Mouse (Mus musculus): ENCODE measurements around the gene Dnajc5g. TPM values are rescaled to one million over a fixed set of nuclear protein-coding genes. Genes with fewer than 3 reads are reported as not detected.

The Dnajc5g gene
- not detected in 2 replicates for polyA plus RNA-seq (2014; fragmentation: Nextera tagmentation; extraction: Ambion mirVana)

GRCm38 (mm10) chr5:31105814-31106335, at the start of gene Dnajc5g:
Dnajc5g (plus strand) TSS chr5:31106285.
- H3K36me3 ChIP-seq (ENCODE audit: control insufficient read depth, insufficient read depth, low read length) = no peaks in the 10 kb centered on the region
- H3K9ac ChIP-seq (ENCODE audit: low read length) = no peak within 1 kb of the TSS
- ATAC-seq (ENCODE audit: insufficient number of reproducible peaks, low FRiP score, low TSS enrichment, low read depth) (no peak), DNase-seq (ENCODE audit: low spot score) (no peak)
- no peak within 1 kb of the TSS for H3K4me2 ChIP-seq (ENCODE audit: low read depth, severe bottlenecking)
- H3K9me3 ChIP-seq (ENCODE audit: control insufficient read depth, low read length) = no peaks in the 10 kb centered on the region
- no peak within 1 kb of the TSS for H3K4me3 ChIP-seq (ENCODE audit: low read depth, low read length)
- H3K27me3 ChIP-seq (ENCODE audit: control insufficient read depth, insufficient read depth, low read length) = no peaks in the 10 kb centered on the region
- 86% methylated on average over 9 of the region's 9 CpGs for WGBS
- H3K27ac ChIP-seq (replicated peaks; ENCODE audit: low read depth, low read length) = no peak within 1 kb of the TSS
- no peaks in the 10 kb centered on the region for H3K4me1 ChIP-seq (ENCODE audit: control insufficient read depth, insufficient read depth, low read length)

- DNase-seq (ENCODE audit: low spot score) (no peak), ATAC-seq (ENCODE audit: insufficient number of reproducible peaks, low FRiP score, low TSS enrichment, low read depth) (no peak)
- Histone ChIP-seq H3K9ac (ENCODE audit: low read length) (no peak overlapping the region), H3K9me3 (ENCODE audit: control insufficient read depth, low read length) (no peaks in the 10 kb centered on the region), H3K36me3 (ENCODE audit: control insufficient read depth, insufficient read depth, low read length) (peaks cover 40% of the 10 kb centered on the region), H3K4me2 (ENCODE audit: low read depth, severe bottlenecking) (no peak overlapping the region), H3K4me3 (ENCODE audit: low read depth, low read length) (no peak overlapping the region), H3K27me3 (ENCODE audit: control insufficient read depth, insufficient read depth, low read length) (no peaks in the 10 kb centered on the region), H3K4me1 (ENCODE audit: control insufficient read depth, insufficient read depth, low read length) (no peaks in the 10 kb centered on the region), H3K27ac (replicated peaks; ENCODE audit: low read depth, low read length) (no peak overlapping the region)
- WGBS = 96% methylated on average over 3 of the region's 3 CpGs
These were observed 36.3 kb upstream of the Dnajc5g start for GRCm38 (mm10) chr5:31069810-31070209.

- Histone ChIP-seq H3K27ac (replicated peaks; ENCODE audit: low read depth, low read length) (no peak overlapping the region), H3K9ac (ENCODE audit: low read length) (no peak overlapping the region), H3K9me3 (ENCODE audit: control insufficient read depth, low read length) (no peaks in the 10 kb centered on the region), H3K4me1 (ENCODE audit: control insufficient read depth, insufficient read depth, low read length) (no peaks in the 10 kb centered on the region), H3K4me2 (ENCODE audit: low read depth, severe bottlenecking) (no peak overlapping the region), H3K4me3 (ENCODE audit: low read depth, low read length) (no peak overlapping the region), H3K36me3 (ENCODE audit: control insufficient read depth, insufficient read depth, low read length) (peaks cover 50% of the 10 kb centered on the region), H3K27me3 (ENCODE audit: control insufficient read depth, insufficient read depth, low read length) (no peaks in the 10 kb centered on the region)
- WGBS = 91% methylated on average over 2 of the region's 2 CpGs
- ATAC-seq (ENCODE audit: insufficient number of reproducible peaks, low FRiP score, low TSS enrichment, low read depth) (no peak), DNase-seq (ENCODE audit: low spot score) (no peak)
These were observed 35.0 kb upstream of the Dnajc5g start for GRCm38 (mm10) chr5:31071059-31071458.

GRCm38 (mm10) chr5:31071821-31072220, 34.3 kb upstream of the Dnajc5g start:
- Histone ChIP-seq H3K27ac (replicated peaks; ENCODE audit: low read depth, low read length) (no peak overlapping the region), H3K36me3 (ENCODE audit: control insufficient read depth, insufficient read depth, low read length) (peaks cover 50% of the 10 kb centered on the region), H3K9ac (ENCODE audit: low read length) (no peak overlapping the region), H3K27me3 (ENCODE audit: control insufficient read depth, insufficient read depth, low read length) (no peaks in the 10 kb centered on the region), H3K4me1 (ENCODE audit: control insufficient read depth, insufficient read depth, low read length) (no peaks in the 10 kb centered on the region), H3K9me3 (ENCODE audit: control insufficient read depth, low read length) (no peaks in the 10 kb centered on the region), H3K4me3 (ENCODE audit: low read depth, low read length) (no peak overlapping the region), H3K4me2 (ENCODE audit: low read depth, severe bottlenecking) (no peak overlapping the region)
- ATAC-seq (ENCODE audit: insufficient number of reproducible peaks, low FRiP score, low TSS enrichment, low read depth) = no peak
- no peak for DNase-seq (ENCODE audit: low spot score)
- 94% methylated on average over 11 of the region's 11 CpGs for WGBS

GRCm38 (mm10) chr5:31073176-31073575, 32.9 kb upstream of the Dnajc5g start:
- H3K9ac ChIP-seq (ENCODE audit: low read length) = no peak overlapping the region
- H3K27ac ChIP-seq (replicated peaks; ENCODE audit: low read depth, low read length) = no peak overlapping the region
- no peak overlapping the region for H3K4me2 ChIP-seq (ENCODE audit: low read depth, severe bottlenecking)
- no peak for ATAC-seq (ENCODE audit: insufficient number of reproducible peaks, low FRiP score, low TSS enrichment, low read depth)
- WGBS = 91% methylated on average over 12 of the region's 12 CpGs
- H3K4me1 ChIP-seq (ENCODE audit: control insufficient read depth, insufficient read depth, low read length) = no peaks in the 10 kb centered on the region
- no peak for DNase-seq (ENCODE audit: low spot score)
- peaks cover 49% of the 10 kb centered on the region for H3K36me3 ChIP-seq (ENCODE audit: control insufficient read depth, insufficient read depth, low read length)
- H3K27me3 ChIP-seq (ENCODE audit: control insufficient read depth, insufficient read depth, low read length) = no peaks in the 10 kb centered on the region
- no peaks in the 10 kb centered on the region for H3K9me3 ChIP-seq (ENCODE audit: control insufficient read depth, low read length)
- no peak overlapping the region for H3K4me3 ChIP-seq (ENCODE audit: low read depth, low read length)

- no peak for DNase-seq (ENCODE audit: low spot score)
- 95% methylated on average over 13 of the region's 13 CpGs for WGBS
These were observed 29.7 kb upstream of the Dnajc5g start for GRCm38 (mm10) chr5:31076346-31076745.

GRCm38 (mm10) chr5:31080059-31080794, 25.9 kb upstream of the Dnajc5g start:
- H3K27ac ChIP-seq (replicated peaks; ENCODE audit: low read depth, low read length) = no peak overlapping the region
- peaks cover 24% of the 10 kb centered on the region for H3K36me3 ChIP-seq (ENCODE audit: control insufficient read depth, insufficient read depth, low read length)
- H3K9ac ChIP-seq (ENCODE audit: low read length) = no peak overlapping the region
- no peak overlapping the region for H3K4me3 ChIP-seq (ENCODE audit: low read depth, low read length)
- no peak for ATAC-seq (ENCODE audit: insufficient number of reproducible peaks, low FRiP score, low TSS enrichment, low read depth)
- no peaks in the 10 kb centered on the region for H3K9me3 ChIP-seq (ENCODE audit: control insufficient read depth, low read length)
- 85% methylated on average over 13 of the region's 13 CpGs for WGBS
- no peak for DNase-seq (ENCODE audit: low spot score)
- H3K4me1 ChIP-seq (ENCODE audit: control insufficient read depth, insufficient read depth, low read length) = 0 out of 2 replicates have a peak, but pooled peaks cover 3% of the 10 kb centered on the region
- H3K4me2 ChIP-seq (ENCODE audit: low read depth, severe bottlenecking) = no peak overlapping the region
- H3K27me3 ChIP-seq (ENCODE audit: control insufficient read depth, insufficient read depth, low read length) = no peaks in the 10 kb centered on the region; the same call in 1 of the 2 replicates

More at GRCm38 (mm10) chr5:31076346-31076745, 29.7 kb upstream of the Dnajc5g start:
- H3K27me3 ChIP-seq (ENCODE audit: control insufficient read depth, insufficient read depth, low read length) = no peaks in the 10 kb centered on the region
- no peaks in the 10 kb centered on the region for H3K4me1 ChIP-seq (ENCODE audit: control insufficient read depth, insufficient read depth, low read length)
- no peaks in the 10 kb centered on the region for H3K9me3 ChIP-seq (ENCODE audit: control insufficient read depth, low read length)
- peaks cover 40% of the 10 kb centered on the region for H3K36me3 ChIP-seq (ENCODE audit: control insufficient read depth, insufficient read depth, low read length)
- no peak overlapping the region for H3K9ac ChIP-seq (ENCODE audit: low read length)
- H3K27ac ChIP-seq (replicated peaks; ENCODE audit: low read depth, low read length) = no peak overlapping the region
- no peak for ATAC-seq (ENCODE audit: insufficient number of reproducible peaks, low FRiP score, low TSS enrichment, low read depth)
- no peak overlapping the region for H3K4me3 ChIP-seq (ENCODE audit: low read depth, low read length)
- no peak overlapping the region for H3K4me2 ChIP-seq (ENCODE audit: low read depth, severe bottlenecking)

GRCm38 (mm10) chr5:31080795-31081164, 25.3 kb upstream of the Dnajc5g start:
- Histone ChIP-seq H3K27ac (replicated peaks; ENCODE audit: low read depth, low read length) (no peak overlapping the region), H3K4me2 (ENCODE audit: low read depth, severe bottlenecking) (no peak overlapping the region), H3K9ac (ENCODE audit: low read length) (no peak overlapping the region), H3K4me1 (ENCODE audit: control insufficient read depth, insufficient read depth, low read length) (0 out of 2 replicates have a peak, but pooled peaks cover 3% of the 10 kb centered on the region), H3K27me3 (ENCODE audit: control insufficient read depth, insufficient read depth, low read length) (no peaks in the 10 kb centered on the region; the same call in 1 of the 2 replicates), H3K36me3 (ENCODE audit: control insufficient read depth, insufficient read depth, low read length) (peaks cover 18% of the 10 kb centered on the region), H3K9me3 (ENCODE audit: control insufficient read depth, low read length) (no peaks in the 10 kb centered on the region), H3K4me3 (ENCODE audit: low read depth, low read length) (no peak overlapping the region)
- WGBS = 69% methylated on average over 3 of the region's 3 CpGs
- DNase-seq (ENCODE audit: low spot score) (no peak), ATAC-seq (ENCODE audit: insufficient number of reproducible peaks, low FRiP score, low TSS enrichment, low read depth) (no peak)

Data from limb, embryonic 11.5 days (tissue).